Mouse (Mus musculus) mature B cell (primary cell): Measurements from ENCODE around the gene Rpl27.
"Not testable (repeated sequence)": the region's sequence is repeated elsewhere in the genome, so short reads cannot be mapped to it uniquely, and the experiment has no call there.

Experiments
- in situ Hi-C: fragments of 300-500 bp; cut with MboI; formaldehyde crosslinking; loops from 2 replicates; pipeline ENCODE4 v1.14.3; 2019

The Rpl27 gene

GRCm38 (mm10) chr11:101467477-101468262, 25.6 kb downstream of the Rpl27 start:
- in situ Hi-C loops, result no loop called here

GRCm38 (mm10) chr11:101468263-101468688, 26.2 kb downstream of the Rpl27 start:
- in situ Hi-C loops, result no loop called here

- in situ Hi-C loops, result no loop called here
Observed at GRCm38 (mm10) chr11:101468731-101469130, 26.6 kb downstream of the Rpl27 start.

GRCm38 (mm10) chr11:101469155-101469554, 27.1 kb downstream of the Rpl27 start:
- in situ Hi-C loops, result no loop called here

GRCm38 (mm10) chr11:101470206-101470605, 28.1 kb downstream of the Rpl27 start:
- in situ Hi-C loops, result no loop called here

GRCm38 (mm10) chr11:101471926-101472325, 29.8 kb downstream of the Rpl27 start:
- in situ Hi-C loops, result no loop called here

GRCm38 (mm10) chr11:101472336-101472735, 30.2 kb downstream of the Rpl27 start:
- in situ Hi-C loops, result no loop called here

GRCm38 (mm10) chr11:101473686-101474085, 31.6 kb downstream of the Rpl27 start:
- in situ Hi-C loops, result not testable (repeated sequence)

GRCm38 (mm10) chr11:101474298-101474697, 32.2 kb downstream of the Rpl27 start:
- in situ Hi-C loops, result no loop called here

- in situ Hi-C loops, result not testable (repeated sequence)
Observed at GRCm38 (mm10) chr11:101476361-101476760, 34.3 kb downstream of the Rpl27 start.

GRCm38 (mm10) chr11:101477194-101477551, 35.1 kb downstream of the Rpl27 start:
- in situ Hi-C loops, result no loop called here

GRCm38 (mm10) chr11:101477552-101478211, 35.6 kb downstream of the Rpl27 start:
- in situ Hi-C loops, result no loop called here

- in situ Hi-C loops, result no loop called here
Observed at GRCm38 (mm10) chr11:101479171-101479635, 37.1 kb downstream of the Rpl27 start.

GRCm38 (mm10) chr11:101480912-101481311, 38.8 kb downstream of the Rpl27 start:
- in situ Hi-C loops, result no loop called here

GRCm38 (mm10) chr11:101483804-101484203, 41.7 kb downstream of the Rpl27 start:
- in situ Hi-C loops, result no loop called here

GRCm38 (mm10) chr11:101484245-101484644, 42.1 kb downstream of the Rpl27 start:
- in situ Hi-C loops, result no loop called here

- in situ Hi-C loops, result no loop called here
Observed at GRCm38 (mm10) chr11:101484814-101485213, 42.7 kb downstream of the Rpl27 start.

- in situ Hi-C loops, result no loop called here
Observed at GRCm38 (mm10) chr11:101485509-101486028, 43.5 kb downstream of the Rpl27 start.

GRCm38 (mm10) chr11:101486126-101486525, 44.0 kb downstream of the Rpl27 start:
- in situ Hi-C loops, result no loop called here
